Mouse (Mus musculus) myocyte (in vitro differentiated cells): ENCODE measurements around the gene Bcorl1.

ENCODE experiments used
- POLR2A ChIP-seq: IDR thresholded peaks from one replicate; pipeline ENCODE4 v1.6.1; 2011; ENCODE audit warnings: low read depth, mild to moderate bottlenecking, control low read depth, moderate library complexity; ENCODE audit not compliant: insufficient read length
- USF1 ChIP-seq: IDR thresholded peaks from one replicate; pipeline ENCODE4 v1.6.1; 2011; ENCODE audit warnings: low read depth, mild to moderate bottlenecking, control low read depth, moderate library complexity

GRCm38 (mm10) chrX:48405141-48405540 lies 64.0 kb downstream of the Bcorl1 start:
- TF ChIP-seq POLR2A = no peak
- TF ChIP-seq USF1 = no peak
